In the genomic region with DNA sequence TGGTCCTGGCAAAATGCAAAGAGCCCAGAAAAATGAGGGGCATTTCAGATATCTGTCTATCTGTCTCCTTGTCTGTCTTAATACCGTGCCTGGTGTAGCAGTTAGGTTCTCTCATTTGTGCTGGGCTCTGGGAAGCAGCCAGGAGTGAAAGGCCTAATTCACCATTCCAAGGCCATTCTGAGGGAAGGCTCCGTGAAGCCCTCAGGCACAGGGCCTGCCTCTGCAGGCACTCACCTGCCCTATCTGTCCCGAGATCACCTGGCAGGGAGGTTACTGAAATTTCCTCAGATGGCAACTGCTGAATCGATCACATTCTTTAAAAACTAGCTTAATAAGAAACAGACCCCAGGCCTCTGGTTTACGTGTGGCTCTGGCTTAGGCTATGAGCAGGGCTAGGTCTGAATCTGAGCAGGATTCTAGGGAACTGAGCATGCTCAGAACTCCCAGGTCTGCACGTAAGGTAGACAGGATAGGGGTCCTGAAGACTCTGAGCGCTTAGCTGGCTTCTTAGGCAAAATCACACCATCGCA, we compare ENCODE assay signal across 26 mouse cellular contexts. TPM values are rescaled to one million over a fixed set of nuclear protein-coding genes. Genes with fewer than 3 reads are reported as not detected.
DNase-seq lines count a peak whose midpoint lies in the region; ATAC-seq lines count a peak whose summit lies in the region.
"Had no signal": no experiment of that assay in that cellular context is flagged by ENCODE, and none has a peak within 500 bp of the region (broad histone marks: within the 10 kb centered on the region; RNA-seq: fewer than 3 reads in every experiment).

No protein-coding gene starts in this region.

- ATAC-seq in kidney, embryonic 15.5 days (replicated peaks; ENCODE audit: low FRiP score), result no peak; the same call in 1 of the 2 replicates
- ATAC-seq in embryonic facial prominence, embryonic 11.5 days (replicated peaks; ENCODE audit: insufficient number of reproducible peaks, low FRiP score, low TSS enrichment, low read depth), result no peak
- ATAC-seq in limb, embryonic 12.5 days (ENCODE audit: insufficient number of reproducible peaks, insufficient read depth, low FRiP score, low TSS enrichment, low read depth), result no peak
- ATAC-seq: activated CD4-positive, CD25-positive, alpha-beta regulatory T cell, adult 4 months; forebrain, embryonic 16.5 days; hindbrain, postnatal 0 days; midbrain, embryonic 16.5 days had no signal

- no peak overlapping the region for H3K4me2 ChIP-seq in kidney, embryonic 15.5 days
- H3K4me2 ChIP-seq in embryonic facial prominence, embryonic 11.5 days (ENCODE audit: low read depth, low read length), result no peak overlapping the region
- no peak overlapping the region for H3K4me2 ChIP-seq in limb, embryonic 12.5 days
- H3K4me2 ChIP-seq: embryonic facial prominence, embryonic 15.5 days; heart, embryonic 15.5 days; lung, embryonic 14.5 days; neural tube, embryonic 15.5 days had no signal

- peak; percentile 14 for DNase-seq in adrenal gland, postnatal 25 days
- no peak for DNase-seq in adrenal gland, postnatal 14 days
- DNase-seq in kidney, postnatal 14 days, result no peak
- DNase-seq in embryonic facial prominence, embryonic 11.5 days (ENCODE audit: low spot score), result peak; percentile 65
- DNase-seq in retina, postnatal 1 day, result no peak
- DNase-seq in gastrocnemius, adult 18-20 months (ENCODE audit: low spot score), result no peak
- DNase-seq: cerebellum, adult 18-20 months; cerebellum, postnatal 25 days; heart, postnatal 4 days; liver, embryonic 13.5 days; lung, embryonic 14.5 days; lung, postnatal 36 days; right cerebral cortex, postnatal 14 days had no signal

- H3K27me3 ChIP-seq in kidney, embryonic 15.5 days, result no peaks in the 10 kb centered on the region
- no peaks in the 10 kb centered on the region for H3K27me3 ChIP-seq in embryonic facial prominence, embryonic 11.5 days (ENCODE audit: control insufficient read depth, insufficient read depth, low read length)
- no peaks in the 10 kb centered on the region for H3K27me3 ChIP-seq in limb, embryonic 12.5 days
- H3K27me3 ChIP-seq: embryonic facial prominence, embryonic 15.5 days; heart, embryonic 15.5 days; liver, embryonic 13.5 days; neural tube, embryonic 15.5 days had no signal

- no peak overlapping the region for H3K4me3 ChIP-seq in kidney, embryonic 15.5 days (replicated peaks)
- H3K4me3 ChIP-seq in embryonic facial prominence, embryonic 11.5 days (ENCODE audit: low read depth, low read length), result no peak overlapping the region
- H3K4me3 ChIP-seq in limb, embryonic 12.5 days (replicated peaks), result no peak overlapping the region
- H3K4me3 ChIP-seq: embryonic facial prominence, embryonic 15.5 days; heart, embryonic 15.5 days; layer of hippocampus, adult 2 months; liver, embryonic 13.5 days; neural tube, embryonic 15.5 days had no signal

- peak overlapping the region; percentile 66 for H3K27ac ChIP-seq in kidney, embryonic 15.5 days
- H3K27ac ChIP-seq in embryonic facial prominence, embryonic 11.5 days (replicated peaks; ENCODE audit: low read depth, low read length), result no peak overlapping the region
- peak overlapping the region; percentile 59; the same call in 1 of the 2 replicates for H3K27ac ChIP-seq in limb, embryonic 12.5 days
- H3K27ac ChIP-seq: embryonic facial prominence, embryonic 15.5 days; heart, embryonic 15.5 days; hindbrain, postnatal 0 days; neural tube, embryonic 15.5 days had no signal

- no peak overlapping the region for H3K9ac ChIP-seq in kidney, embryonic 15.5 days
- no peak overlapping the region for H3K9ac ChIP-seq in embryonic facial prominence, embryonic 11.5 days (replicated peaks; ENCODE audit: low read length)
- no peak overlapping the region for H3K9ac ChIP-seq in limb, embryonic 12.5 days (replicated peaks)
- H3K9ac ChIP-seq: embryonic facial prominence, embryonic 15.5 days; heart, embryonic 15.5 days; liver, embryonic 13.5 days; lung, embryonic 14.5 days; neural tube, embryonic 15.5 days had no signal

- WGBS in kidney, embryonic 15.5 days, result 73% methylated on average over 8 of the region's 8 CpGs
- WGBS in embryonic facial prominence, embryonic 11.5 days, result 58% methylated on average over 8 of the region's 8 CpGs
- 48% methylated on average over 8 of the region's 8 CpGs for WGBS in limb, embryonic 12.5 days

- peaks cover 3% of the 10 kb centered on the region; the same call in 1 of the 2 replicates for H3K36me3 ChIP-seq in kidney, embryonic 15.5 days
- H3K36me3 ChIP-seq in embryonic facial prominence, embryonic 11.5 days (replicated peaks; ENCODE audit: control insufficient read depth, insufficient read depth, low read depth, low read length), result no peaks in the 10 kb centered on the region
- H3K36me3 ChIP-seq in limb, embryonic 12.5 days, result peaks cover 4% of the 10 kb centered on the region; the same call in 1 of the 2 replicates
- H3K36me3 ChIP-seq: embryonic facial prominence, embryonic 15.5 days; heart, embryonic 15.5 days; liver, embryonic 13.5 days had no signal

- no peaks in the 10 kb centered on the region for H3K9me3 ChIP-seq in kidney, embryonic 15.5 days (replicated peaks)
- no peaks in the 10 kb centered on the region for H3K9me3 ChIP-seq in embryonic facial prominence, embryonic 11.5 days (replicated peaks; ENCODE audit: control insufficient read depth, low read length)
- H3K9me3 ChIP-seq in limb, embryonic 12.5 days, result no peaks in the 10 kb centered on the region
- H3K9me3 ChIP-seq: embryonic facial prominence, embryonic 15.5 days; heart, embryonic 15.5 days; liver, embryonic 13.5 days; neural tube, embryonic 15.5 days had no signal

- peaks cover 16% of the 10 kb centered on the region for H3K4me1 ChIP-seq in kidney, embryonic 15.5 days
- no peaks in the 10 kb centered on the region; the same call in 1 of the 2 replicates for H3K4me1 ChIP-seq in embryonic facial prominence, embryonic 11.5 days (ENCODE audit: control insufficient read depth, insufficient read depth, low read length)
- peaks cover 20% of the 10 kb centered on the region for H3K4me1 ChIP-seq in limb, embryonic 12.5 days (replicated peaks)

RNA-seq across cellular contexts. Expression of a gene that starts 11.1 kb away (rescaled TPM):
- total RNA-seq in adrenal gland, postnatal 25 days (2021), result not detected in 2 replicates
- total RNA-seq in adrenal gland, postnatal 14 days (2021), result 0.38 TPM in 1 of 2 replicates, not detected in the other
- polyA plus RNA-seq in kidney, embryonic 15.5 days (2015; fragmentation: Nextera tagmentation; extraction: Ambion mirVana), result 0.30 and 0.31 TPM in 2 replicates
- 0.14 TPM in 1 of 2 replicates, not detected in the other for polyA plus RNA-seq in embryonic facial prominence, embryonic 11.5 days (2014; fragmentation: Nextera tagmentation; extraction: Ambion mirVana)
- 0.20 and 0.46 TPM in 2 replicates for polyA plus RNA-seq in limb, embryonic 12.5 days (2016; fragmentation: Nextera tagmentation; extraction: Ambion mirVana)
- total RNA-seq in gastrocnemius, adult 18-20 months (2021), result under 1 TPM in 1 of 2 experiments, not detected in 1; 0.11 TPM
- total RNA-seq: heart, adult 8-10 months; hindbrain, postnatal 0 days; layer of hippocampus, adult 2 months; left cerebral cortex, postnatal 25 days; megakaryocyte-erythroid progenitor cell, adult 5-6 weeks had no signal
- polyA plus RNA-seq: liver, embryonic 13.5 days had no signal

Comparison
In these comparisons a context has a peak if more than half of its experiments do, and no peak if none do; other contexts are left out.
1. DNase-seq: peak in adrenal gland, postnatal 25 days (single experiment) and embryonic facial prominence, embryonic 11.5 days (single experiment); none in adrenal gland, postnatal 14 days (single experiment), kidney, postnatal 14 days (single experiment), retina, postnatal 1 day (single experiment) and gastrocnemius, adult 18-20 months (single experiment).